Mouse (Mus musculus) midbrain, embryonic 15.5 days (tissue): Measurements from ENCODE around the gene Kptn. TPM values are rescaled to one million over a fixed set of nuclear protein-coding genes. Genes with fewer than 3 reads are reported as not detected.

Source experiments
- ATAC-seq: fragments of 200-750 bp; cut with Nextera tagmentation; replicated peaks from 2 replicates; pipeline ENCODE4 v1.8.0; 2017; ENCODE audit warnings: moderate TSS enrichment
- H3K27ac ChIP-seq: fragments of 300-500 bp; sonication (generic); 2 replicates; pipeline ENCODE4 v1.5.1; 2015; ENCODE audit warnings: mild to moderate bottlenecking, inconsistent platforms
- H3K27me3 ChIP-seq: fragments of 300-500 bp; sonication (generic); replicated peaks from 2 replicates; pipeline ENCODE4 v1.6.1; 2015; ENCODE audit warnings: inconsistent platforms
- H3K36me3 ChIP-seq: fragments of 300-500 bp; sonication (generic); replicated peaks from 2 replicates; pipeline ENCODE4 v1.6.1; 2015; ENCODE audit warnings: inconsistent platforms
- H3K4me1 ChIP-seq: fragments of 300-500 bp; sonication (generic); 2 replicates; pipeline ENCODE4 v1.6.1; 2015; ENCODE audit warnings: inconsistent platforms
- H3K4me2 ChIP-seq: fragments of 300-500 bp; sonication (generic); 2 replicates; pipeline ENCODE4 v1.6.1; 2015; ENCODE audit warnings: inconsistent platforms, mild to moderate bottlenecking, moderate library complexity
- H3K4me3 ChIP-seq: fragments of 300-500 bp; sonication (generic); 2 replicates; pipeline ENCODE4 v1.5.1; 2015; ENCODE audit warnings: mild to moderate bottlenecking, inconsistent platforms
- H3K9ac ChIP-seq: fragments of 300-500 bp; sonication (generic); 2 replicates; pipeline ENCODE4 v1.6.1; 2015; ENCODE audit warnings: mild to moderate bottlenecking, inconsistent platforms
- H3K9me3 ChIP-seq: fragments of 300-500 bp; sonication (generic); 2 replicates; pipeline ENCODE4 v1.6.1; 2016; ENCODE audit warnings: inconsistent platforms
- WGBS: fragments of 180-500 bp; shearing (Covaris S2); methylation state at CpG from one replicate; pipeline ENCODE4 v1.1.7; 2015; ENCODE audit warnings: mixed read lengths; 5-methylcytosine and 5-hydroxymethylcytosine counted together
- polyA plus RNA-seq: library from polyadenylated mRNA; unstranded; fragments of >200 nt; fragmentation: Nextera tagmentation; extraction: Ambion mirVana; gene quantifications from 2 replicates; pipeline ENCODE4 v1.2.1, GENCODE M21; 2015

Kptn gene
- polyA plus RNA-seq: 51.2 and 55.1 TPM in 2 replicates

DNA sequence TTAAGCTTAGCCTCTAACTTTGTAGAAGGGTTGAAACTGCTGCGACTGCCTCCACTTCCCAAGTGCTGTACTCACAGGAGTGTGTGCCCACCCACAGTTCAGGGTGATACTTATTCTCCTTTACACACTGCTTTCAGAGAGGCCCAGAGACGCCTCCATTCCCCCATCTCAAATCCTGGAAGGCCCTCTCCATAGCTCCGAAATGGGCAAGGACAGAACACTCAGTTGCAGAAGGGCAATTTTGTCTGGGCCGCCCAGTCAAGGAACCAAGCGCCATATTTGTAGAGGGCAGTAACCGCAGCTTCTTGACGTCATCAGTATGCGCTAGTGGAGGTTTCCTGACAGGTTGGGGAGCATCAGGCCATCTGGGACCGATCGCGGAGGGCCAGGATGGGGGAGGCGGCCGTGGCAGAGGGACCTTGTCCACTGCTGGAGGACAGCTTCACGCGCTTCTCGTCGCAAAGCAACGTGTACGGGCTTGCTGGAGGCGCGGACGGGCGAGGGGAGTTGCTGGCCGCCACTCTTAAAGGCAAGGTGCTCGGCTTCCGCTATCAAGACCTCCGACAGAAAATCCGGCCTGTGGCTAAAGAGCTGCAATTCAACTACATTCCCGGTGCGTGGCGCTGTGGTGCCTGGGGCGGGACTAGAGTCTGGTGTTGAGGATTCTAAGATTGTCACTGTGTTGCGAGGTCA lies at the start of gene Kptn:
Gene Kptn, plus strand, starts transcription at position 327 of the 693 bp plus-strand sequence.
- peaks cover 20% of the 10 kb centered on the region for H3K36me3 ChIP-seq
- H3K27me3 ChIP-seq: no peaks in the 10 kb centered on the region
- peak within 1 kb of the TSS; percentile 84 for H3K4me3 ChIP-seq
- peak within 1 kb of the TSS; percentile 97 for H3K27ac ChIP-seq
- peaks cover 15% of the 10 kb centered on the region for H3K4me1 ChIP-seq
- WGBS: 1% methylated on average over 33 of the region's 33 CpGs
- no peaks in the 10 kb centered on the region for H3K9me3 ChIP-seq
- peak within 1 kb of the TSS; percentile 88 for H3K9ac ChIP-seq
- peak; percentile 87 for ATAC-seq
- peak within 1 kb of the TSS; percentile 60 for H3K4me2 ChIP-seq

DNA sequence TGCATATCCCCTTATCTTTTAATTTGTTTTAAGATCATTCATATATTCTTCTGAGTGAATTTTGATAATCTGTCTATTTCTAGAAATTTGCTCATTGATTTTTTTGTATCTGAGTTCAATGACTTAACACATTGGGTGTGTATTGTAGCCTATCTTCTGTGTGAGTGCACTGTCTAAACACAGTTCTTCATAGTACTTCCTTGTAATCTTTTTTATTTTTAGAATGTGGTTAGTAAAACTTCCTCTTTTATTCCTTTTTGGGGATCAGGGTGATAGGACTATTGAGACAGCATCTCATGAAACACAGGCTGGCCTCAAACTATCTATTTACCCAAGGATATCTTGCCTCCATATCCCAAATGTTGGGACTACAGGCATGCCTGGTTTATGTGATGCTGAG lies 48.8 kb upstream of the Kptn start:
- no peaks in the 10 kb centered on the region for H3K9me3 ChIP-seq
- no peak overlapping the region for H3K4me2 ChIP-seq
- no peak overlapping the region for H3K27ac ChIP-seq
- H3K36me3 ChIP-seq: no peaks in the 10 kb centered on the region
- no peak overlapping the region for H3K9ac ChIP-seq
- ATAC-seq: no peak
- H3K27me3 ChIP-seq: 0 out of 2 replicates have a peak, but pooled peaks cover 4% of the 10 kb centered on the region
- H3K4me3 ChIP-seq: no peak overlapping the region
- no peaks in the 10 kb centered on the region for H3K4me1 ChIP-seq

DNA sequence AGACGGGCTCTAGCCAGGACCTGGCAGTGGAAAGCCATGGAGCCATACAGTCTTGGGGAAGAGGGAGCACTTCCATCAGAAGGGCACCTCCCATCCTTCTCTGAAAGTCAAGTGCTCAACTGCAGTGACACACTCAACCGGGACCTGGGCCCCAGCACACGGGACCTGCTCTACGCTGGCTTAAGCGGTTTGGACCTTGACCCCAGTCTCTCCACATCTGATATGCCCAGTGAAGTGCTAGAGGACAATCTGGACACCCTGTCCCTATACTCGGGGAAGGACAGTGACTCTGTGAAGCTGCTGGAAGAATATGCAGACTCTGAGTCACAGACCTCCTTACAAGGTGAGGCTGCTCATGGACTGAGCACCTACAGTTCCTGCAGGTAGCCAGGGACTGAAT lies 47.8 kb upstream of the Kptn start:
- no peak for ATAC-seq
- no peak overlapping the region for H3K9ac ChIP-seq
- H3K4me2 ChIP-seq: no peak overlapping the region
- H3K9me3 ChIP-seq: no peaks in the 10 kb centered on the region
- WGBS: 81% methylated on average over 6 of the region's 6 CpGs
- H3K4me1 ChIP-seq: no peaks in the 10 kb centered on the region
- H3K27ac ChIP-seq: no peak overlapping the region
- H3K4me3 ChIP-seq: no peak overlapping the region
- no peaks in the 10 kb centered on the region for H3K36me3 ChIP-seq
- no peaks in the 10 kb centered on the region for H3K27me3 ChIP-seq

DNA sequence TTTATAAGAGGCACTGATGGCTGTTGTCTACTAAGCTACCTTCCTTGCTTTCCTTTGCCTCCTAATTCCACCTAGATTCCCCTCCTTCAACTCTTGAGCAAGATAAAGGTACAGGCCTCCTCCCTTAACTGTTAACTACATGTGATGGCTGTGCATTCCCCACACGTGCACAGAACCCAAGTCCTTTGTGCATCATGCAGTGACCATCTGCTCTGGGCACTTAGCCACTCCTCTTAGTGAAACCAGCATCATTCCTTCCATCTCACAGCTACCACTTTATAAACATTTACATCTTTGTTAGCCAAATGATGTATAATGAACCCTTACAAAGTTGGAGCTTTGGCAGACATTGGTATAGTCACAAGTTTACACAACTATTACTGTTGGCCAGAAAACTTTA lies 39.7 kb upstream of the Kptn start:
- 74% methylated on average over 1 of the region's 1 CpGs for WGBS
- no peak for ATAC-seq
- Histone ChIP-seq H3K9ac (no peak overlapping the region), H3K4me3 (no peak overlapping the region), H3K4me1 (no peaks in the 10 kb centered on the region), H3K4me2 (no peak overlapping the region), H3K27ac (no peak overlapping the region), H3K27me3 (no peaks in the 10 kb centered on the region), H3K36me3 (no peaks in the 10 kb centered on the region), H3K9me3 (no peaks in the 10 kb centered on the region)

DNA sequence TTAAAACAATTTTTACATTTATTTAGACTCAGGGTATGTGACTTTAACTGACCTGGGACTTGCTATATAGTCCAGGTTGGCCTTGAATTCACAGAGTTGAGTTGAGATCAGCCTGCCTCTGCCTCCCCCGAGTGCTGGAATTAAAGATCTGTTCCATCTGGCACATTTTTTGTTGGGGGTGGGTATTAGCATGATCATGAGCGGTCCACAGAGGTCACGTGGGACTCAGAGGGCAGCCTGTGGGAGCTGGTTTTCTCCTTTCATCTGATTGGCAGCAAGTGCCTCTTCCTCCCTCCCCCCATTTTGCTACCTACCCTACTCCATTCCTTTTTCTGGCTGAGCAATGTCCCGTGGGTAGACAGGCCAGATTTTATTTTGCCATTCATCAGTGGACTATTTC lies 39.1 kb upstream of the Kptn start:
- ATAC-seq: no peak
- no peaks in the 10 kb centered on the region for H3K36me3 ChIP-seq
- H3K4me3 ChIP-seq: no peak overlapping the region
- no peaks in the 10 kb centered on the region for H3K27me3 ChIP-seq
- WGBS: 65% methylated on average over 4 of the region's 4 CpGs
- H3K9ac ChIP-seq: no peak overlapping the region
- H3K9me3 ChIP-seq: no peaks in the 10 kb centered on the region
- H3K4me1 ChIP-seq: no peaks in the 10 kb centered on the region
- H3K4me2 ChIP-seq: no peak overlapping the region
- H3K27ac ChIP-seq: no peak overlapping the region

DNA sequence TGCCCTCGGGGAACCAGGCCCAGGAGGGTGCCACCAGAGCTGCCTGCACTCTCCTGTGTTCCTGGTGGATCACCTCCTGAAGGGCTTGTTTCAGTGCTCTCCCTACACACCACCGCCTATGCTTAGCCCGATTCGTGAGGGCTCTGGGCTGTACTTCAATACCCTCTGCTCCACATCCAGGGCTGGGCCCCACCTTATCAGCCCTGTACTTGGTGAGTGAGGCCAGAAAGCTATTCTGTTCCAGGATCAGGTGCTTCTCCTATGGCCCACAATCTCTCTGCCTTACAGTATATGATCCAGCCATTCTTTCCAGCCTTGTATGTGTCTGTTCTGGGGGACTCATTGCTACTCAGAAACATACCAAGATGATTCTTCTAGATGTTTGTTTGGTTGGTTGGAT lies 36.3 kb upstream of the Kptn start:
- no peaks in the 10 kb centered on the region for H3K36me3 ChIP-seq
- H3K9ac ChIP-seq: no peak overlapping the region
- H3K4me3 ChIP-seq: no peak overlapping the region
- ATAC-seq: no peak
- H3K9me3 ChIP-seq: no peaks in the 10 kb centered on the region
- no peaks in the 10 kb centered on the region for H3K27me3 ChIP-seq
- 65% methylated on average over 4 of the region's 4 CpGs for WGBS
- H3K27ac ChIP-seq: no peak overlapping the region
- no peak overlapping the region for H3K4me2 ChIP-seq
- H3K4me1 ChIP-seq: no peaks in the 10 kb centered on the region

DNA sequence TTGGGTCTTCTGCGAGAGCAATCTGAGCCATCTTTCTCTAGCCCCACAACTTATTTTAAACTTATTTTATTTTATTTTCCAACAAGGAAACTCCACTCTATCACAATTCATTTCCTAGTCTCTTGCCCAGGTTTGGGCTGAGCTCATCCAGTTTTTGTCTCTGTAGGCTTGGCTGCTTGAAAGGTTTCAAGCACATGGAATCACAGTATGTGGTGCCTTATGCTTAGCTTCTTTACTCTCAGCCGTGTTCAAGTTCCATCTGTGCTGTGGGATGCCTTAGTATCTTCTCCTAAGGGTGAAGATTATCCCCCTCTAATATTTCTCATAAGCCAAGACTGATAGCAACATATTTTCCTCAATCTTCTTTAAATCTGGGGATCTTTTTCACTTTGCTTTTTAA lies 32.1 kb upstream of the Kptn start:
- no peak for ATAC-seq
- no peaks in the 10 kb centered on the region for H3K27me3 ChIP-seq

DNA sequence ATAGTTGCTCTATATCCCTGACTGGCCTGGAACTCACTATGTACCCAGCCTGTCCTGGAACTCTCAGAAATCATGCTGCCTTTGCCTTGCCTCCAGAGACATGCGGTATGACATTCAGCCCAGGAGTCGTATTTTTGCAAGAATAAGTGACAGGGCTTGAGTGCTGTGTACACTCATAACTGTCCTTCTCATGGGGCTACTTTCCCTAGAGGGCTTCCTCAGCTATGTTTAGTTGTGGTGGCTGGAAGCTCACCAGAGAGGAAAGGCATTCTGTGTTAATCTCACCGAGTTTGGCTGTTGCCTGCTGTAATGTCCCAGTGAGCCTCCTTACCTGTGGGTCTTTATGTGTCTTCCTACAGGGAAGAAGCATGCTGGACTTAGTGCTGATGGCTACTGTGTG lies 25.1 kb upstream of the Kptn start:
- no peak overlapping the region for H3K4me3 ChIP-seq
- H3K4me2 ChIP-seq: no peak overlapping the region
- no peak for ATAC-seq
- H3K27ac ChIP-seq: no peak overlapping the region
- no peak overlapping the region for H3K9ac ChIP-seq
- H3K27me3 ChIP-seq: peaks cover 10% of the 10 kb centered on the region; the same call in 1 of the 2 replicates
- no peaks in the 10 kb centered on the region for H3K9me3 ChIP-seq
- 77% methylated on average over 3 of the region's 3 CpGs for WGBS
- peaks cover 10% of the 10 kb centered on the region for H3K4me1 ChIP-seq
- no peaks in the 10 kb centered on the region for H3K36me3 ChIP-seq

More for the DNA sequence above, 32.1 kb upstream of the Kptn start:
- Histone ChIP-seq H3K9ac (no peak overlapping the region), H3K4me2 (no peak overlapping the region), H3K4me3 (no peak overlapping the region), H3K4me1 (no peaks in the 10 kb centered on the region), H3K9me3 (no peaks in the 10 kb centered on the region), H3K36me3 (no peaks in the 10 kb centered on the region), H3K27ac (no peak overlapping the region)
- WGBS: 72% methylated on average over 2 of the region's 2 CpGs

DNA sequence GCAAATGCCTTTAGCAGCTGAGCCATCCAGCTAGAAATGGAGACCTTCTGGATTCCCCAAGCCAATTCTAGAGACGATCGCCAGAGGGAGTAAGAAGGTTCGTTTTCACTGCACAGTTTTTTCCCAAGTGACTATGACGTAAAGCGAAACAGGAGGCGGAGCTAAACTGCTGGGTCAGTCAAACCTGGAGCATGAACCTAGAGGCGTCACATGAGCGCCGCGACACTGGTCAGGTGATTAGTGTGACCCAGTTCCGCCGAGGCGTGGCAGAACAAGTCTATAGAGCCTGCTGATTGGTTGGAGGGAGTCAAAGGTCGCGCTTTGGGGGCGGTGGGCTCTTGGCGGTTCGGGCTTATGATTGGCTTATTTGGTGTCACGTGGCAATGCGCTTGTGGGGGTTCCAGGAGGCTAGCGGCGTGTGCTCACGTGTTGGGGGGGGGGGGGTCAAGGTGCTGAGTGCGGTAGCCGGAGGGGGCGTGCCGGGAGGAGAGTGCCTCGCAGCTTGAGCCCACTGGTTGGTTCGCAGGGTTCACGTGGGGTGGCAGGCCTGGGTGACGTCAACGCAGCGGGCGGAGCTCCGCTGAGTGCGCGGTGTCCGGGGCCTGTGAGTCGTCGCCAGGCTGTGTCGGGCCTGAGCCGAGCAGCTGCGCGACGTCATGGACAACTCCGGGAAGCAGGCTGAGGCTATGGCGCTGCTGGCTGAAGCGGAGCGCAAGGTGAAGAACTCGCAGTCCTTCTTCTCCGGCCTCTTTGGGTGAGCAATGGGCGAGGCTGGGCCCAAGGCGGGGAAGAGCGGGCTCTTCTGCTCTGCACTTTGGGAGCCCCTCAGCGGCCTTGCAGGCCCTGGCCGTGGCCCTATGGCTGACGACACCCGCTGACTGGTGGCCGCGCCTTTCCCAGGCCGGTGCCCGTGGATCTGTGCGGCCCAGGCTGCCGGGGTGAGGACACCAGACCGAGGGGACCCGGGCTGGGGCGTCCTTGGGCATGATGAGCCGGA lies 21.4 kb upstream of the Kptn start, which contains the start of gene Napa:
Gene Napa, plus strand, starts transcription at position 438 of the 997 bp plus-strand sequence.
- H3K4me1 ChIP-seq: peaks cover 27% of the 10 kb centered on the region
- peak within 1 kb of the TSS; percentile 98 for H3K9ac ChIP-seq
- no peaks in the 10 kb centered on the region for H3K9me3 ChIP-seq
- no peaks in the 10 kb centered on the region for H3K36me3 ChIP-seq
- peak; percentile 98 for ATAC-seq
- peak within 1 kb of the TSS; percentile 92 for H3K4me2 ChIP-seq
- H3K4me3 ChIP-seq: peak within 1 kb of the TSS; percentile 97
- H3K27ac ChIP-seq: peak within 1 kb of the TSS; percentile 89
- peaks cover 10% of the 10 kb centered on the region; the same call in 1 of the 2 replicates for H3K27me3 ChIP-seq
- under 1% methylated on average over 68 of the region's 68 CpGs for WGBS

DNA sequence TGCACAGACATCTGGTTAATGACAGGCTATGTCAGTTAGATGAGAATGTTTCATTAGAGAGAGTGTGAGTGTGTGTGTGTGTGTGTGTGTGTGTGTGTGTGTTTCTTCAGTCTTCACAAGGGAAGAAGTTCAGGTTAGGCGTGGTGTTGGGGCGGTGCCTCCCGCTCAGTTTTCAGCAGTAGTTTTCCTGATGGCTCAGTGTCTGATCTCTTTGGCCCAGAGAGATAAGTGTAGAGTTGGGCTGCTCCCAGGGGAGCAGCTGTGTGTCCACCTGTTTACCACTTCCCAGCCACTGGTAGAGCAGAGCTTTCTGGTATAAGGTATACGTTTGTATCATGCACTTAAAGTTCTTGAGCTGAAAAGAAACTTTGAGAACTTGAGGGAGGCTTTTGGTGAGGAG lies 19.8 kb upstream of the Kptn start:
- Histone ChIP-seq H3K9me3 (no peaks in the 10 kb centered on the region), H3K4me2 (peak overlapping the region; percentile 92), H3K27ac (no peak overlapping the region), H3K9ac (peak overlapping the region; percentile 98; the same call in 1 of the 2 replicates), H3K4me1 (peaks cover 33% of the 10 kb centered on the region), H3K27me3 (0 out of 2 replicates have a peak, but pooled peaks cover 5% of the 10 kb centered on the region), H3K36me3 (no peaks in the 10 kb centered on the region), H3K4me3 (peak overlapping the region; percentile 97)
- ATAC-seq: no peak
- 93% methylated on average over 4 of the region's 4 CpGs for WGBS

DNA sequence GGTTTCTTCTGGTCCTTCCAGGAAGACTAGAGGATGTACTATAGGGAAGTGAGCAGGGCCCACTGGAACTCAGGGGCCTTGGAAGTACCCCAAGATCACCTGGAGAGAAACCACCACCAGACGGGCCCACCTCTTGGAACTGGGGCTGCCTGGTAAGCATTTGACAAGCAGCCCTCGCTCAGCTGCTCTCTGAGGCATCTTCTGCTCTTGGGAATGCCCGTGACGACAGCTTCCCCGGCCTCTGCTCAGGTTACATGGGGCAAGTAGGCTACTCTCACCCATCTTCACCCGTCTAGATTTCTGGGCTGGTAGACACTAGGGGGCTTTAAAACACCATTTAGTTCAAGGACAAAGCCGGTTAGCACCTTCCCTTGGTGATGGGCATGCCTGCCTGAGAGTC lies 18.6 kb upstream of the Kptn start:
- no peak overlapping the region for H3K9ac ChIP-seq
- 77% methylated on average over 7 of the region's 7 CpGs for WGBS
- no peak for ATAC-seq

DNA sequence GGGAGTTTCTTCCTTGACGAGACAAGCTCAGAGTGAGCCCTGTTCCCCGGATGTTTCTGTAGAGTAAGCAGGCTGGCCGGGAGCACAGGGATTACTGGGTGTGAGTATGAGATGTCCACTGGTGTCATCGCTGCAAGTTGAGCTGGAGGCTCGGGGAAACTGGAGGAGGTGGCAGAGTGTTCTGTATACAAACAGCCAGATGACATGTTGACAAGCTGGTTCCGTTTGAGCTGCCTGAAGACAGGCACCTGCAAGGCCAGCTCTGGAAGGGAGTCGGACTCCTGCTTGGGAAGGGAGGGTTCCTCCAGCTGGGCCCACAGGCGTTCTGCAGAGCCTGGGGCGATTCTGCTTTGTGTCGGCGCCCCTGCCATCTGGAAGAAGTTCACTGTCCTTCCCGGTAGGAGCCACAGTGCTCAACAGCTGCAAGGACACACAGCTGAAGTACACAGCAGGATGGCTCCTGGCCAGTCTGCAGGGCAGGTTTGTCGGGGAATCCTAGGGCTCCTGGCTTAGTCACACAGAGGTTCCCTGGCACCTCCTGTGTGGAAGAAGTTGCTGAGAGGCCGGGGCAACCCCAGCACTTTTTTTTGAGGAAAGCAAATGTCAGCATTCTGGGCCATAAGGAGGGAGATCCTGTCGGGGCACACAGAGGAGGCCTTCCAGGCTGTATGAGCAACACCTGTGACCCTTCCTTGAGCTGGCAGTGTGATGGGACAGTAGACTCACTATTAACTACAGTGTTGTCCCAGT lies 17.8 kb upstream of the Kptn start:
- no peaks in the 10 kb centered on the region for H3K27me3 ChIP-seq
- H3K9me3 ChIP-seq: no peaks in the 10 kb centered on the region
- ATAC-seq: no peak
- H3K4me1 ChIP-seq: peaks cover 33% of the 10 kb centered on the region
- H3K27ac ChIP-seq: no peak overlapping the region
- H3K4me2 ChIP-seq: no peak overlapping the region
- H3K4me3 ChIP-seq: no peak overlapping the region
- WGBS: 75% methylated on average over 15 of the region's 15 CpGs
- H3K36me3 ChIP-seq: no peaks in the 10 kb centered on the region
- no peak overlapping the region for H3K9ac ChIP-seq

More for the DNA sequence above, 18.6 kb upstream of the Kptn start:
- H3K27ac ChIP-seq: no peak overlapping the region
- H3K4me3 ChIP-seq: no peak overlapping the region
- no peak overlapping the region for H3K4me2 ChIP-seq
- H3K27me3 ChIP-seq: no peaks in the 10 kb centered on the region
- peaks cover 33% of the 10 kb centered on the region for H3K4me1 ChIP-seq
- no peaks in the 10 kb centered on the region for H3K36me3 ChIP-seq
- no peaks in the 10 kb centered on the region for H3K9me3 ChIP-seq
